ENCODE assay signal across 1 mouse cellular context in genomic region chr8:111967246-111967870, GRCm38 (mm10).
TF ChIP-seq lines count a peak whose summit lies in the region.

No protein-coding gene starts in this region.

TF ChIP-seq in MEL, 35 proteins besides CTCF, POLR2A, EP300 and RAD21 (continued from another document):
- TF ChIP-seq KAT2A (conservative IDR thresholded peaks at IDR 0.05; ENCODE audit: low read depth, low read length) (no peak), POLR2AphosphoS5 (IDR thresholded peaks at IDR 0.05; ENCODE audit: borderline replicate concordance, low read depth, low read length) (no peak), POLR2AphosphoS2 (IDR thresholded peaks at IDR 0.05; ENCODE audit: low read length) (0 out of 2 replicates have a peak, but pooled peaks have one; percentile 48), JUND (IDR thresholded peaks at IDR 0.05; ENCODE audit: low read depth, low read length) (no peak), GATA1 (IDR thresholded peaks at IDR 0.05; ENCODE audit: low read depth, low read length) (peak; percentile 61), UBTF (IDR thresholded peaks at IDR 0.05; ENCODE audit: borderline replicate concordance, insufficient read depth, low read depth, low read length) (no peak), ETS1 (IDR thresholded peaks at IDR 0.05; ENCODE audit: low read depth, low read length) (peak; percentile 63), SIN3A (IDR thresholded peaks at IDR 0.05; ENCODE audit: low read length) (peak; percentile 42; the same call in 1 of the 2 replicates), MAZ (IDR thresholded peaks at IDR 0.05; ENCODE audit: low read depth, low read length) (0 out of 2 replicates have a peak, but pooled peaks have one; percentile 48), RCOR1 (IDR thresholded peaks at IDR 0.05; ENCODE audit: low read depth, low read length) (peak; percentile 41; the same call in 1 of the 2 replicates), E2F4 (IDR thresholded peaks at IDR 0.05; ENCODE audit: borderline replicate concordance, low read depth, low read length) (no peak), USF2 (IDR thresholded peaks at IDR 0.05; ENCODE audit: borderline replicate concordance in 1 of 2, insufficient read depth in 1 of 2, low read depth in 1 of 2, low read length in 2 of 2) (no peak), MAX (IDR thresholded peaks at IDR 0.05; ENCODE audit: low read length) (no peak; the same call in 1 of the 2 replicates), MXI1 (IDR thresholded peaks at IDR 0.05; ENCODE audit: low read depth, low read length) (peak; percentile 72; the same call in 1 of the 2 replicates), GABPA (IDR thresholded peaks at IDR 0.05; ENCODE audit: low read depth, low read length) (no peak)
